Mouse (Mus musculus) neural tube, embryonic 12.5 days (tissue): ENCODE data around the gene Rfx1. TPM values are rescaled to one million over a fixed set of nuclear protein-coding genes. Genes with fewer than 3 reads are reported as not detected.

Experiments
- ATAC-seq: fragments of 200-750 bp; cut with Nextera tagmentation; 2 replicates; pipeline ENCODE4 v1.8.0; 2017; ENCODE audit warnings: low read depth, mild to moderate bottlenecking, moderate TSS enrichment, moderate library complexity; ENCODE audit not compliant: low FRiP score
- H3K27ac ChIP-seq: fragments of 300-500 bp; sonication (generic); 2 replicates; pipeline ENCODE4 v1.5.1; 2016
- H3K27me3 ChIP-seq: fragments of 300-500 bp; sonication (generic); replicated peaks from 2 replicates; pipeline ENCODE4 v1.6.1; 2016; ENCODE audit warnings: mild to moderate bottlenecking
- H3K36me3 ChIP-seq: fragments of 300-500 bp; sonication (generic); 2 replicates; pipeline ENCODE4 v1.6.1; 2016; ENCODE audit warnings: mild to moderate bottlenecking
- H3K4me1 ChIP-seq: fragments of 300-500 bp; sonication (generic); 2 replicates; pipeline ENCODE4 v1.6.1; 2016
- H3K4me2 ChIP-seq: fragments of 300-500 bp; sonication (generic); replicated peaks from 2 replicates; pipeline ENCODE4 v1.6.1; 2016; ENCODE audit warnings: mild to moderate bottlenecking
- H3K4me3 ChIP-seq: fragments of 300-500 bp; sonication (generic); 2 replicates; pipeline ENCODE4 v1.5.1; 2016
- H3K9ac ChIP-seq: fragments of 300-500 bp; sonication (generic); 2 replicates; pipeline ENCODE4 v1.6.1; 2016; ENCODE audit warnings: mild to moderate bottlenecking
- H3K9me3 ChIP-seq: fragments of 300-500 bp; sonication (generic); 2 replicates; pipeline ENCODE4 v1.6.1; 2016; ENCODE audit warnings: mild to moderate bottlenecking
- WGBS: fragments of 180-500 bp; shearing (Covaris S2); methylation state at CpG from one replicate; pipeline ENCODE4 v1.1.7; 2016; 5-methylcytosine and 5-hydroxymethylcytosine counted together
- polyA plus RNA-seq: library from polyadenylated mRNA; unstranded; fragments of >200 nt; fragmentation: Nextera tagmentation; extraction: Ambion mirVana; gene quantifications from 2 replicates; pipeline ENCODE4 v1.2.1, GENCODE M21; 2016

The Rfx1 gene
- polyA plus RNA-seq = 9.1 and 9.3 TPM in 2 replicates

DNA sequence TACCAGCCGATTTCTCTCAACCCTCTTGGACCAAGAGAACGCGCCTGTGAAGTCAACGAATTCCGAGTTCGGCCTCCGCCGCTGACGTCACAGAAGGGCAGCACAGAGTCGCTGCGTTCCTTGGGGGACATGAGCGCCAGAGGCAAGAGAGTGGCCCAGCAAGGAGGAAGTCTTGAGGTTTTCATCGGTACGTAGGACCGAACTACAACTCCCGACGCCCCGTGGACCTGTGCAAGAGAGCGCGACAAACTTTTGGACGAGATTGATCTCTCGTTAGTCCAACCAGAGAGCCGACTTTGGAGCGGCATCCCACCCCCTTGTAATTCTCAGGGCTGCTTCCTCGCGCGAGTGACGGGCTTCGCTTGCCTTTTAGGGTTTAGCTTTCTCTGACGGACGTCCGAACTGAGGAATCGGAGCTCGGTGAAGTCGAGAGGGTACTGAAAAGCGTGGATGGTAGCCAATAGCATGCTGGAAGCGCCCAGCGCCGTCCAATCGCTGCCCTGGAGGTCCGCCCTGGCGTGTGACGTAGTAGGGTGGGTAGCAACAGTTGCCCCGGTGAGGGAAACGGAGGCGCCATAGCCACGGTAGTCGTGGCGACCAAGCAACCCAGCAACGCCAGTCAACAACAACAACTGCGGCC, at the start of gene Rfx1:
TSS of gene Rfx1 (plus strand) at position 544 of the 640 bp plus-strand sequence.
- H3K9me3 ChIP-seq = no peaks in the 10 kb centered on the region
- under 1% methylated on average over 51 of the region's 51 CpGs for WGBS
- peak within 1 kb of the TSS; percentile 81 for H3K9ac ChIP-seq
- peak within 1 kb of the TSS; percentile 70 for H3K4me2 ChIP-seq
- H3K27ac ChIP-seq = peak within 1 kb of the TSS; percentile 95
- H3K27me3 ChIP-seq = no peaks in the 10 kb centered on the region
- H3K36me3 ChIP-seq = no peaks in the 10 kb centered on the region
- peak within 1 kb of the TSS; percentile 95 for H3K4me3 ChIP-seq
- peak; percentile 99 for ATAC-seq
- peaks cover 28% of the 10 kb centered on the region for H3K4me1 ChIP-seq

DNA sequence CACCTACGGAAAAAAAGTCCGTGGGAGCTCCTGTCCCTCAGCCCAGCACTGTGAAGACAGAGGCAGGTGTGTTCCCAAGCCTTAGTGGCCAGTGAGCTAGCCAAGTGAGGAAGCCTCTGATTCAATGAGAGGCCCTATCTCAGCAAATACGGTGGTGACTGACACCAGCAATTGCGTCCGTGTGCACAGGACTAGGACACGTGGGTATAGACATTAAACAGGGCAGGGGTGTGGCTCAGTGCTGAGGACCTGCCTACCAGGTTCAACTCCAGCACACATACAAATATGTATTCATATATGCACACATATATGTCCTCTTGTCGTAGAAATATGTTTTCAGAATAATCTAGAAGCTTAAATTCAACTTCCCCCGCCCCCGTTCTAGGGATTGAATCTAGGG, 46.9 kb upstream of the Rfx1 start:
- H3K9ac ChIP-seq = no peak overlapping the region
- no peak overlapping the region for H3K27ac ChIP-seq
- no peaks in the 10 kb centered on the region for H3K9me3 ChIP-seq
- H3K4me1 ChIP-seq = peaks cover 5% of the 10 kb centered on the region; the same call in 1 of the 2 replicates
- no peak overlapping the region for H3K4me3 ChIP-seq
- H3K36me3 ChIP-seq = no peaks in the 10 kb centered on the region
- no peak for ATAC-seq
- H3K27me3 ChIP-seq = peaks cover 17% of the 10 kb centered on the region
- H3K4me2 ChIP-seq = no peak overlapping the region
- WGBS = 82% methylated on average over 9 of the region's 9 CpGs

DNA sequence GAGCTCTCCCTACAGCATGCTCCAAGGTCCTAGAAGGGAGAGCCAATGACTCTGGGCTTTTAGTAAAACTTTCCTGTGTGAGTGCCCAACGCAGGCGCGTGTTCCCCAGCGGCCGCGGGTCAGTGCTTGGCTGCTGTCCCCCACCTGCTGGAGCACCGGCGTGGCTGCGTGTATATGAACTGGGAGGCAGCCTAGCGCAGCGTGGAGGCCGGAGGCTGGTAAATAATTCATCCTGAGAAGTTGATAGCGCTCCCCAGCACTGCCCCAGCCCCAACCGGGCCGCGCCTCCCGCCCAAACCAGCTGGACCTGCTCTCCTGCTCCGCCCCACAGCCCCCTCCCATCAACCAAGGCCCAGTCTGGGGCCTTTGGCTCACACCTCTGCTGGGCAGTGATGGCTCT, 45.5 kb upstream of the Rfx1 start, which contains the start of gene Palm3:
TSS of gene Palm3 (plus strand) at position 376 of the 400 bp plus-strand sequence.
- no peak for ATAC-seq
- 0 out of 2 replicates have a peak within 1 kb of the TSS, but pooled peaks have one; percentile 21 for H3K9ac ChIP-seq

DNA sequence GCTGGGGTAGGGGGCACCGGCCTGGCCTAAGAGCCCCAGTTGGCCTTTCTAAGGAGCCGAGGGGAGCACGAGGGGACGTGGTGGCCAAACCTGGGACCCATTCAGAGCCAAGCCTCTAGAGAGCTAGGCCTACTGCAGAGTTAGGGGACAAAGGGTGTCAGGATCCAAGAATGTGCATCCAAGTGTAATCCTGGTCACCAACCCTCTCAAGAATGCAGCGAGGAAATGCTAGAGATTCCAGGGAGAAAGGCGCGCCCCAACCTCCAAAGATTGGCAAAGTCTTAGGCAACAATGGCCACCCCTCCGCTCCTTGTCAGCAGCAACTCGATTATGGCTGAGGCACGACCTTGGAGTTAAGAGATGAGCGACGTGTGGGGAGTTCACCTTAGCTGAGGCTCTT, 45.1 kb upstream of the Rfx1 start:
- no peak for ATAC-seq
- Histone ChIP-seq H3K4me2 (0 out of 2 replicates have a peak overlapping the region, but pooled peaks have one; percentile 20), H3K9ac (0 out of 2 replicates have a peak overlapping the region, but pooled peaks have one; percentile 21), H3K27me3 (peaks cover 27% of the 10 kb centered on the region), H3K4me1 (peaks cover 15% of the 10 kb centered on the region; the same call in 1 of the 2 replicates), H3K9me3 (no peaks in the 10 kb centered on the region), H3K27ac (no peak overlapping the region), H3K36me3 (no peaks in the 10 kb centered on the region), H3K4me3 (no peak overlapping the region)
- WGBS = 45% methylated on average over 12 of the region's 12 CpGs

More for the DNA sequence above, 45.5 kb upstream of the Rfx1 start, which contains the start of gene Palm3:
- H3K27me3 ChIP-seq = peaks cover 24% of the 10 kb centered on the region
- H3K36me3 ChIP-seq = no peaks in the 10 kb centered on the region
- no peaks in the 10 kb centered on the region for H3K9me3 ChIP-seq
- peaks cover 11% of the 10 kb centered on the region; the same call in 1 of the 2 replicates for H3K4me1 ChIP-seq
- no peak within 1 kb of the TSS for H3K27ac ChIP-seq
- H3K4me2 ChIP-seq = peak within 1 kb of the TSS; percentile 20; the same call in 1 of the 2 replicates
- WGBS = 4% methylated on average over 18 of the region's 18 CpGs
- H3K4me3 ChIP-seq = no peak within 1 kb of the TSS

DNA sequence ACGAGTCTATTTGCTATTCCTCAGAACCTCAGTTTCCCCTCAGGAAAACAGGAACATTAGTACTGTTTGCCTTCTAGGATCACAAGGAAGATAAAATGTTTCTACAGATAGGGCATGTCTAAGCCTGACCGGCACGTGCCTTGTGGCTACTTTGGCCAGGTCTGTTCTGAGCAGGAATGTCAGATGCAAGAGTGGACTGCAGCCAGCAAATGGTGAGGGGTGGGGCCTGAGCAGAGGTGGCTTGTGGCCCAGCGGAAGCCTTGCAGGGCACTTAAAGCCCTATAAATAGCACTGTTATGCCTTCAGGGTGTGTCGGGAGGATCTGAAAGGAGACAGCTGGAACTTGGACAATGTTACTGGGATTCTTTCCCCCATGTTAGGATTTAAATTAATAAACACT, 43.5 kb upstream of the Rfx1 start:
- Histone ChIP-seq H3K9ac (no peak overlapping the region), H3K4me1 (peaks cover 15% of the 10 kb centered on the region; the same call in 1 of the 2 replicates), H3K9me3 (no peaks in the 10 kb centered on the region), H3K36me3 (no peaks in the 10 kb centered on the region), H3K4me3 (no peak overlapping the region), H3K27ac (no peak overlapping the region), H3K27me3 (peaks cover 41% of the 10 kb centered on the region), H3K4me2 (no peak overlapping the region)
- 35% methylated on average over 5 of the region's 5 CpGs for WGBS
- ATAC-seq = no peak

DNA sequence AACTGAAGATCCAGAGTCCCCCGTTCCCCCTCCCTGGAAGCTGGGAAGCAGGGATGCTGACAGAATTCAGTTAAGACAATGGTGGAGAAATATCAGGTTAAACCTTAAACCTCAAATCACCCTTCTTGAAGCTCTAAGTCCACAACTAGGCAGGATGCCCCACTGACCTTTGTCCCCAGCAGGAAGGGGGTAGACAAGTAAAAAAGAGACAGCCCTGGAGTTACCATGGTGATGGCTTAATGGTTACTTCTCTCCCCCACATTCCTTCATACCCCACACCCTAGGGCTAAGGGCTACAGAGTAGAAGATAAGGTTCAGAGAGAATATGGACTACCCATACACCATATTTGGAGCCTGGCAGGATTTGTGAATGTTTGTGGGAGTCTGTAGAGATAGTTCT, 43.0 kb upstream of the Rfx1 start:
- peaks cover 15% of the 10 kb centered on the region; the same call in 1 of the 2 replicates for H3K4me1 ChIP-seq
- H3K9me3 ChIP-seq = no peaks in the 10 kb centered on the region
- H3K4me3 ChIP-seq = no peak overlapping the region
- H3K27ac ChIP-seq = no peak overlapping the region
- H3K9ac ChIP-seq = no peak overlapping the region
- peaks cover 45% of the 10 kb centered on the region for H3K27me3 ChIP-seq
- 63% methylated on average over 1 of the region's 1 CpGs for WGBS
- ATAC-seq = no peak
- H3K4me2 ChIP-seq = no peak overlapping the region
- H3K36me3 ChIP-seq = no peaks in the 10 kb centered on the region

DNA sequence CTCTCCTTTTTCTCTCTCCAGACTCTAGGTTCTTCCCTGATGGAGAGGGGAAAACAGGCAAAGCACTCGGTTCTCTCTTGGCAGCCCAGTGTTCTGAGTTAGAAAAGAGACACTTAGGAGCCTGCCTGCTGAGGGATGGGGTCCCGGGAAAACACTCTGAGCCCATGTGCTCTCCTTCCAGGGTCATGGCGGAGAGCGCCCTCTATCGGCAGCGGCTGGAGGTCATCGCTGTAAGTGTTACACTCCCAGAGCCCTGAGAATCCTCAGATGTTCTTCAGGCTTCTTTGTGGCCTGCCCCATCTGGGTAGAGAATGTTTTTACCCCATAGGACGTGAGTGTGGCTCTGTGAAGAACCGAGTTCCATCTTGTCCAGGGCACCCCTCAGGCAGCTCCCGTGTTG, 42.5 kb upstream of the Rfx1 start:
- Histone ChIP-seq H3K4me1 (peaks cover 15% of the 10 kb centered on the region; the same call in 1 of the 2 replicates), H3K4me3 (no peak overlapping the region), H3K9ac (no peak overlapping the region), H3K4me2 (no peak overlapping the region), H3K27me3 (peaks cover 45% of the 10 kb centered on the region), H3K36me3 (no peaks in the 10 kb centered on the region), H3K9me3 (no peaks in the 10 kb centered on the region), H3K27ac (no peak overlapping the region)
- ATAC-seq = no peak
- 10% methylated on average over 10 of the region's 10 CpGs for WGBS

DNA sequence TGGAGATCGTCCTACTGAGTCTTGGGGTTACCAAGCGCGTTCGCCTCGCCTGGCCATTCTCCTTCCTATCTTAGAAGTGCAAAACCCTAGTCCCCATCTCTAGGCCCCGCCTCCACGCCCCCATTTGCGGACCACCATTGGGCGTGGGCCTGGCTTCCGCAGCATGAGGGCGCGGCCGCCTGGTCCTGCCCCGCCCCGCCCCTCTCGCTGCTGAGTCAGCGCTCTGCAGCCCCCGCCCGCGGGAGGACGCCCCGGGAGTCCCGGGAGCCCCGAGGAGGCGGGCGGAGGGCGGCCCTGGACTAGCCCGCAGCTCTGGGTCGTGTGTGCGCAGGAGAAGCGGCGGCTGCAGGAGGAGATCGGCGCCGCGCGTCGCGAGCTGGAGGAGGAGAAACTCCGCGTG, 40.8 kb upstream of the Rfx1 start:
- 1% methylated on average over 41 of the region's 41 CpGs for WGBS
- H3K36me3 ChIP-seq = no peaks in the 10 kb centered on the region
- H3K9ac ChIP-seq = peak overlapping the region; percentile 57
- ATAC-seq = peak; percentile 60
- H3K4me3 ChIP-seq = peak overlapping the region; percentile 49
- peaks cover 38% of the 10 kb centered on the region for H3K27me3 ChIP-seq
- no peaks in the 10 kb centered on the region for H3K9me3 ChIP-seq
- H3K4me1 ChIP-seq = peaks cover 15% of the 10 kb centered on the region; the same call in 1 of the 2 replicates
- no peak overlapping the region for H3K27ac ChIP-seq
- peak overlapping the region; percentile 88 for H3K4me2 ChIP-seq

DNA sequence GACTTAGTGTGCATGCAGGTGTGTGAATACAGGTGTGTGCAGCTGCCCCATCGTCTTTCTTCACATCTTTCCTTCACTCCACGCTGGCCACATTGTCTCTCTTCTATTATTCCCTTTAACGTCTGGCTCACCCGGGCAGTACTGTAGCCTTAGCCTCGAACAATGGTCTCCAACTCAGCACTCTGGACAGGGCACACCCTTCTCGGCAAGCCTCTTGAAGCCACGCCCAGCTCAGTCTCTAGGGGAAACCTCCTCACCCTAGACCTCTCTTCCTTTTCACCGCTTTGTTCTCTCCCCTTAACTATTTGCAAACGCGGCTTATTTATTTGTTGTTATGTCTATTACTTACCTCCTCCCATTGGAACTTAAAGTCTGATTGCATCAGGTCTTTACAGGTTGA, 39.2 kb upstream of the Rfx1 start:
- Histone ChIP-seq H3K27ac (no peak overlapping the region), H3K4me3 (no peak overlapping the region), H3K9me3 (no peaks in the 10 kb centered on the region), H3K4me1 (peaks cover 10% of the 10 kb centered on the region; the same call in 1 of the 2 replicates), H3K36me3 (no peaks in the 10 kb centered on the region), H3K9ac (no peak overlapping the region), H3K27me3 (peaks cover 31% of the 10 kb centered on the region), H3K4me2 (no peak overlapping the region)
- 13% methylated on average over 10 of the region's 10 CpGs for WGBS
- ATAC-seq = no peak

DNA sequence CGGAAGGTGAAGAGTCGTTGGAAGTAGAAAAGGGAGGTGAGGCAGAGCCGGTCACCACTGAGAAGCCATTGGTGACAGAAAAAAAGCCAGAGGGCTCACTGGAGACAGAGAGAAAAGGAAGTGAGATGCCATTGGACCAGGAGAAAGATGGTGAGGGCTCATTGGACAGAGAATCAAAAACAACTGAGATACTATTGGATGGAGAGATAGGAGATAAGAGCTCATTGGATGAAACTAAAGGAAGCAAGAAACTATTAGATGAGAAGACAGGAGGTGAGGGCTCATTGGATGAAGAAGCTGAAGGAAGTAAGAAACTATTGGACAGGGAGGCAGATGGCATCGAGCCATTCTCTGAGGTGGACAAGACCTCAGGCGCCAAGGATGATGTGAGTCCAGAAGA, 37.4 kb upstream of the Rfx1 start:
- Histone ChIP-seq H3K27me3 (peaks cover 29% of the 10 kb centered on the region), H3K4me1 (peaks cover 12% of the 10 kb centered on the region; the same call in 1 of the 2 replicates), H3K9ac (no peak overlapping the region), H3K36me3 (no peaks in the 10 kb centered on the region), H3K9me3 (no peaks in the 10 kb centered on the region), H3K4me2 (no peak overlapping the region), H3K4me3 (no peak overlapping the region), H3K27ac (no peak overlapping the region)
- 91% methylated on average over 5 of the region's 5 CpGs for whole genome bisulfite sequencing
- no peak for ATAC-seq

DNA sequence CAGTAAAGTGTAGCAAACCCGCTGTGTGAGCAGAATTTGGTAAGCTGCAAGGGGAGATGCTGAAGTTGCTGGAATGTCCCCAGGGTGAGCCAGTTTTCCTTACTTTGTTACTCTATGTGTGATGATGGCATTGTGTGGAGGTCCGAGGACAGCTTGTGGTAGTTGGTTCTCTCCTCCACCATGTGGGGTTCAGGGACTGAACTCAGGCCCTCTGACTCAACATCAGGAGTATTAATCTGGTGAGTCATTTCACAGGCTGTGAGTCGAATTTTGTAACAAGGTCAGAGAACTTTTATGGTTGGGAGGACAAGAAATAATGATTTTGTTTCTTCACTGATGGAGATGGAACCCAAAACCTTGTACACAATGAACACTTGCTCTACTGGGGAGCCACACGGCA, 33.9 kb upstream of the Rfx1 start:
- H3K9ac ChIP-seq = no peak overlapping the region
- H3K27me3 ChIP-seq = peaks cover 17% of the 10 kb centered on the region; the same call in 1 of the 2 replicates
- WGBS = 78% methylated on average over 4 of the region's 4 CpGs
- H3K9me3 ChIP-seq = no peaks in the 10 kb centered on the region
- H3K27ac ChIP-seq = no peak overlapping the region
- no peaks in the 10 kb centered on the region for H3K36me3 ChIP-seq
- H3K4me1 ChIP-seq = 0 out of 2 replicates have a peak, but pooled peaks cover 2% of the 10 kb centered on the region
- no peak for ATAC-seq
- no peak overlapping the region for H3K4me3 ChIP-seq
- no peak overlapping the region for H3K4me2 ChIP-seq

DNA sequence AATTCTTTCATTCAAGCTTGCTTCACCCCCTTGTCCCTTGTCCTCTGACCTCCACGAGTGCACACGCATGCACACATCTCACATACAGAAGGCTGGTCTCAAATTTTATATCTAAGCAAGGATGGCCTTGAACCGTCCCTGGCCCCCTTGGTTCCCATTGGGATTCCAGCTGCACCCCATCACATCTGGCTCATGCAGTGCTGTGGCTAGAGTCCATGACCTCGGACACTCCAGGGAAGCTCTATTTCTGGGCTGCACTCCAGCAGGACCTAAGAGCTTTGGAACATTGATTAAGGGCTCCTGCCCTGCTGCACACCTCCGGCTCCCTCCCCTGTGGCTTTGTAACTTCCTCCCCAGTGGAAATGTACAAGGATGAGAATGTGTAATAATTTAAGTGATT, 28.6 kb upstream of the Rfx1 start:
- WGBS = 85% methylated on average over 5 of the region's 5 CpGs
- Histone ChIP-seq H3K4me1 (peaks cover 12% of the 10 kb centered on the region), H3K27me3 (peaks cover 36% of the 10 kb centered on the region), H3K36me3 (no peaks in the 10 kb centered on the region), H3K9ac (no peak overlapping the region), H3K4me3 (no peak overlapping the region), H3K9me3 (no peaks in the 10 kb centered on the region), H3K4me2 (no peak overlapping the region), H3K27ac (no peak overlapping the region)
- ATAC-seq = no peak
